Mouse (Mus musculus) liver, adult 2 months (tissue): ENCODE results near the gene Ebf1.

Experiments used
- CTCF ChIP-seq: fragments of 200-500 bp; IDR thresholded peaks from 2 replicates; pipeline ENCODE4 v1.5.1; 2011; ENCODE audit warnings: low read depth, low read length, control low read depth
- POLR2A ChIP-seq: fragments of 200-500 bp; IDR thresholded peaks from 2 replicates; pipeline ENCODE4 v1.6.1; 2011; ENCODE audit warnings: low read length, control low read depth; ENCODE audit not compliant: insufficient read depth; ENCODE audit errors: extremely low read depth

DNA sequence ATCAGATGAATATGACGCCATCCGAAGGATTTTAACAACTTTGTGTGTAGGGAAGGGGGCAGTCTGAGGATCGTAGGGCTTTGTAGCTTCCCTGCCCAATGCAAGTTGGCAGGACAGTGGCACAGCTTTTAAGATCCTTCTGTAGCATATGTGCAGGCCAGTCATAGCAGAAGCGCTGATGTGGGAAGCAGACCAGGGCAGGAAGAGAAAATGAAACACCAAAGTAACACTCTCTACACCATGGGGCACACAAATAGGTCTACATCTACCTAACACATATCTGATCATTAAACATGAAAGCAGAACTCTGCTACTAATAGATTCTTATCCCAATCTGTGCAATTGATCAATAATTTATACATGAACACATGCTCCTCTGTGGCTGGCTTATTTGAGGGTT is 277.7 kb downstream of the Ebf1 start:
- no peak for TF ChIP-seq CTCF
- no peak for TF ChIP-seq POLR2A
